Mouse (Mus musculus): Measurements from ENCODE around the gene Mettl26.
A peak's percentile ranks its signal among the peaks of the same experiment; 100 is the strongest.

The Mettl26 gene

GRCm38 (mm10) chr17:25874721-25875170, at the start of gene Mettl26:
Gene Mettl26, plus strand, starts transcription at chr17:25875074.
- peak; percentile 95 for DNase-seq

GRCm38 (mm10) chr17:25825311-25825710, 49.6 kb upstream of the Mettl26 start:
- DNase-seq, result no peak

- no peak for DNase-seq
Measured at GRCm38 (mm10) chr17:25825984-25826570, 48.8 kb upstream of the Mettl26 start.

- DNase-seq, result no peak
Measured at GRCm38 (mm10) chr17:25827011-25827410, 47.9 kb upstream of the Mettl26 start.

- no peak for DNase-seq
Measured at GRCm38 (mm10) chr17:25827546-25828222, 47.2 kb upstream of the Mettl26 start.

DNA sequence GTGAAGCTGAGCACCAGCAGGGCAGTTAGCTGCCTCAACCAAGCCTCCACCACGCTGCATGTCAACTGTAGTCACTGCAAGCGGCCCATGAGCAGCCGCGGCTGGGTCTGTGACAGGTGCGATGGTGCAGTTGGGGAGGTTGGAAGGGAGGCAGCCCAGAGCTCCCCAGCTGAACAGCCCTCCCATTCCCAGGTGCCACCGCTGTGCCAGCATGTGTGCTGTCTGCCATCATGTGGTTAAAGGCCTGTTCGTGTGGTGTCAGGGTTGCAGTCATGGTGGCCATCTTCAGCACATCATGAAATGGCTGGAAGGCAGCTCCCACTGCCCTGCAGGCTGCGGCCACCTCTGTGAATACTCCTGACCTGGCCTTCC, 46.7 kb upstream of the Mettl26 start:
- no peak for DNase-seq

GRCm38 (mm10) chr17:25828712-25829557, 45.9 kb upstream of the Mettl26 start, which contains the start of gene Jmjd8:
Gene Jmjd8, plus strand, starts transcription at chr17:25828867.
- DNase-seq, result peak; percentile 82

- DNase-seq, result no peak
Measured at GRCm38 (mm10) chr17:25829558-25830017, 45.3 kb upstream of the Mettl26 start.

- DNase-seq, result no peak
Measured at GRCm38 (mm10) chr17:25830200-25830753, 44.6 kb upstream of the Mettl26 start.

DNA sequence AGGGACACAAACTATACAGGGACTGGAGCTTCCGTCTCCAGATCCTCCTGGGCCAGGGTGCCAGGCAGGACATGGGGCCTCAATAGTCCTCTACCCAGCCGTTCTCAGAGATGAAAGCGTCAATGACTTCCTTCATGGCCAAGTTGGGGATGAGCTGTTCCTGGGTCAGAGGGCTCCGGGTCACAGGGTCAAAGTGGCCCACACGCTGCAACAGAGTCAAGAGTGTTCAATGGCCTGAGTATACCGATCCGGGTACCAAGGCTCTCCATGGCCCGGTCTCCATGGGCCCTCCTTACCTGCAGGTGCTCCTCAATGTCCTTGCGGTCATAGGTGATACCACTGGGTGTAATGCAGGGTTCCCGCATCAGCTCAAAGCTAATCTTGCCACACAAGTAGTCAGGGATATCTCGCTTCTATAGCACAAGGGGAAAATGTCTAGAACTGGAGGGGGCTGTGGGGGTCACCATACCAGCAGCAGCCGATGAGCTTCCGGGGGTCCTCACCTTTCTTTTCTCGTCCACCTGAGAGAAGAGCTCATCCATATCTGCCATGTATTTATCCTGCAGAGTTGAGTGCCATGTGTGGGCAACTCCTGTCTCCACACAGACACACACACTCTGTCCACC, 44.0 kb upstream of the Mettl26 start:
- DNase-seq, result no peak

DNA sequence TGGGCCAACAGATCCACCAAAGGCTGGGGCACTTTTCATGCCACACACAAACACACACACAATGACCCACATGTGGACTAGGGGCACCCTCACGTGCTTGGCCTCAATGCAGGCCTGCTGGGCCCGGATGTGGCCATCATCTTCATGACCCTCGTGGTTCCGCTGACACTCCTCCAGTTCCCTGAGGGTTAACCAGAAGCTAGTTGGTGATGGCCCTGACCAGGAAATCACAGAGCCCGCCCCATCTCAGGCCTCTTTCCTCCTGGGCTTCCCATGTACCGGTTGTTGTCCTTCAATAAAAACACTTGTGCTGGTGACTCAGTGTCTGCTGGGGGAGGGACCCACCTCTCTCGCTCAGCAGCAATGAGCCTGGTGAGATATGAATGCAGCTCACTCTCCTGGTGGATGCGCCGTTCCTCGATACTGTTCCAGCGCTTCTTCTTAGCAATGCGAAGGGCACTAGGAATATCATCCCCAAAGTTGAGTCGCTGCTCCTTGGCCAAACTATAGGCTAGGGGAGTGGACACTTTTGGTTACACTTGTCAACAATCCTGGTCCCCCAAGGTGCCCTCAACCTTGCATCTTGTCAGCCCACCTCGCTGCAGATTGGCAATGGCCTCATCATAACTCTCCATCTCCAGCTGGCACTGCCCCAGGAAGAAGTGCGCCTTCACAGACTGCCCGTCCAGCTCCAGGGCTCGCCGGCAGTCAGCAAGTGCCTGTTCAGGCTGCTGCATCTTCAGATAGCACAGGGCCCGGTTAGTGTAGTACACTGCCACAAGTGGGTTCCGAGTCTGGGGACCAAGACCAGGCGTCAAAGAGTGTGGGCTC, 43.2 kb upstream of the Mettl26 start:
- DNase-seq, result no peak

GRCm38 (mm10) chr17:25832436-25833290, 42.2 kb upstream of the Mettl26 start:
- DNase-seq, result peak; percentile 100

DNA sequence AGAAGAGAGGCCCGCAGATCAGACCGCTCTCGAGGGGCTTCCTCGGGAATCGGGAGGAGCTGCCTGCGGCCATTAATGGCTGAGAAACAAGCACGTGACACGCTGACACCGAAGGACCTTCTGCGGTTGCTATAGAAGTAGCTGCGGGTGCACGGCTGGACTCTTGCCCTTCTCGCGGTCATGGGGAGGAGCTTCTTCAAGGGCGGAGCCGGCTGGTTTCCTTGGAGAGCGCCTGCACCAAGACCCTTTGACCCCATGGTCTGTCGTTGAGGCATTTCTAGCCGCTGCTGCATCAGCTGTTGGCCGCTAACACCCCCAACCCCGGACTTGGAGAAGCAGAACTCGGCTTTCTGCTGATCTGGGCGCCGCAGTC, 41.6 kb upstream of the Mettl26 start, which contains the start of gene Stub1:
TSS of gene Stub1 (minus strand) at position 114 of the 373 bp plus-strand sequence.
- peak; percentile 87 for DNase-seq

DNA sequence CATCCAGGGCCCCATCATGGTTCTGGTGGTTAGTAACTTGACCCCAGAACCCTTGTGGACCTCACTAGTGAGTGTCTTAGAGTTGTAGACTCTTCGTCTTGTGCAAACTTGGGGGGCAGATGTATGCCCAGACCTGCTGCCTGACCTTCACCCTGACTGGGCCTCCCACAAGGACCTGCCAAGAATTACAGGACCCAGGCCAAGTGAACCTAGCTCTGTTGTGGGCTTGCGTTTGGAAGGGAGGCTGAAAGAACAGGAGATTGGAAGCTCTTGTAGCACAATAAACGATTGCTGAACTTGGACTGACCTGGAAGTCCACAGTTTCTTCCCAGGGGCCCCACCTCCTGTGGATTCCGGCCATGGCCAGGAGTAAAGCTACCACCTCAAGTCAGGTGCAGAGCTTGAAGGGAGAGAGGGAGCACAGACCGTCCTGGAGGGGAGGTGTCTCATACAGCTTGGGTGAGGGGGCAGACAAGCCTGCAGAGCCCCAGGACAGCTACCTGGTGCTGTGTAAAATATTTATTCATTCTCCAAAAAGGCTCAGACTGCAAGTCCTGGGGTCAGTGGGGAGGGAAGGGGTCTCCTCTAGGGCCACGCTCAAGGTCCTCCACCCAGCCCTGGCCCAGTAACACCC, 40.8 kb upstream of the Mettl26 start:
- no peak for DNase-seq

GRCm38 (mm10) chr17:25834595-25835222, 40.2 kb upstream of the Mettl26 start:
- no peak for DNase-seq

- no peak for DNase-seq
Measured at GRCm38 (mm10) chr17:25835301-25835700, 39.6 kb upstream of the Mettl26 start.

DNA sequence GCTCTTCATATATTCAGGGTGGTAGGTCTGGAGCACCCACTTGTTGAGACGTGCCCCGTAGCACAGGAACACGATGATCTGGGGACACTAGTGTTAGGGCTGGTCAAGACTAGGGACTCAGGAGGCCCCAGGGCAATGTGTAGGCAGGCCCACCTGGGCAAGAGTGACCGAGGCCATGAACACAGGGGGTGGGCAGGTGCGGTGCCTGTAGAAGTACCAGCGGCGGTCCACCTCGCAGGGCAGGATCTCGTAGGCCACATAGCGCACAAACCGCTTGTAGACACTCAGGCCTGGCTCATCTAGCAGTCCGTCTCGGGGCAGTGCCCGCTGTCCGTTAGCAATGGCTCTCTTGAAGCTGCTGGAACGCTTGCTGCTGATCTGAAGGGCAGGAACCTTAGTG, 39.1 kb upstream of the Mettl26 start:
- DNase-seq, result no peak

- DNase-seq, result no peak
Measured at GRCm38 (mm10) chr17:25836397-25837075, 38.3 kb upstream of the Mettl26 start.

GRCm38 (mm10) chr17:25837076-25837410, 37.8 kb upstream of the Mettl26 start, which contains the start of gene Rhbdl1:
Gene Rhbdl1, minus strand, starts transcription at chr17:25837295.
- DNase-seq, result peak; percentile 60

Measured in liver (tissue).